Mouse (Mus musculus): ENCODE results near the gene Susd5. TPM values are rescaled to one million over a fixed set of nuclear protein-coding genes. Genes with fewer than 3 reads are reported as not detected.
"Not testable (repeated sequence)": the region's sequence is repeated elsewhere in the genome, so short reads cannot be mapped to it uniquely, and the experiment has no call there.

Susd5 gene
- polyA plus RNA-seq, 2 experiments: 15.7 to 29.8 TPM

DNA sequence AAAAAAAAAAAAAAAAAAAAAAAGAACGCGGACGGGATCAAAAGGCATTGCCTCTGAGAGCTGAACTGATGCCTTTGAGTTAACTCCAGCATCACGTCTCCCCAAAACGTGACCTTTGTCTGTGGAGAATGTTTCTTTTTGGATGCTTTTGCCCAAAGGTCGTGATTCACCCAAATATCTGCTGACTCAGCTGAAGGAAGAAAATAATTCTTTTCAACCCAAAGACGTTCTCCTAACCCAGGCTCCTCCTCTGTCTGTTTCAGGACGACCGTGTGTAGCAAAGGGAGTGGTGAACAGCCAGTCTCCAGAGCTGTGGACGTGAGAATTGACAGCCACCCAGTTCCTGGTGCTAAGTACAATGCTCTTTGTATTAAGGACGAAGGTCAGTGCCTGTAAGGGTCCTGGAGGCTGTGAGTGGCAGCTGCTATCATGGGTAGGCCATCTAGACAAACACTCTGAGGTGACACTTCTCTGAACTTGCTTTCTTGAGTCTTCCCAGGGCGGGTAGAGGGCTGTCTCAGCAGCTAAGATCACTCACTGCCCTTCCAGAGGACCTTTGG is 11.6 kb downstream of the Susd5 start:
- H3K9ac ChIP-seq (ENCODE audit: low read depth, low read length, severe bottlenecking): no peak overlapping the region
- 63% methylated on average over 12 of the region's 12 CpGs for WGBS
- H3K27ac ChIP-seq (replicated peaks; ENCODE audit: low read depth, low read length): no peak overlapping the region
- DNase-seq (ENCODE audit: low spot score) (no peak), ATAC-seq (ENCODE audit: low FRiP score, low read depth) (no peak)
- no peak overlapping the region for H3K4me2 ChIP-seq (replicated peaks; ENCODE audit: low read depth, low read length, severe bottlenecking)
- H3K27me3 ChIP-seq (ENCODE audit: control insufficient read depth, insufficient read depth, low read length): no peaks in the 10 kb centered on the region
- H3K4me3 ChIP-seq (replicated peaks; ENCODE audit: low read length): no peak overlapping the region
- no peaks in the 10 kb centered on the region for H3K36me3 ChIP-seq (ENCODE audit: control insufficient read depth, insufficient read depth, low read length)
- no peaks in the 10 kb centered on the region for H3K9me3 ChIP-seq (ENCODE audit: control insufficient read depth, low read length)
- H3K4me1 ChIP-seq (ENCODE audit: control insufficient read depth, insufficient read depth, low read length): no peaks in the 10 kb centered on the region
- no peak for TF ChIP-seq POLR2A (IDR thresholded peaks at IDR 0.05; ENCODE audit: borderline replicate concordance, extremely low read depth, insufficient read depth, insufficient read length)

DNA sequence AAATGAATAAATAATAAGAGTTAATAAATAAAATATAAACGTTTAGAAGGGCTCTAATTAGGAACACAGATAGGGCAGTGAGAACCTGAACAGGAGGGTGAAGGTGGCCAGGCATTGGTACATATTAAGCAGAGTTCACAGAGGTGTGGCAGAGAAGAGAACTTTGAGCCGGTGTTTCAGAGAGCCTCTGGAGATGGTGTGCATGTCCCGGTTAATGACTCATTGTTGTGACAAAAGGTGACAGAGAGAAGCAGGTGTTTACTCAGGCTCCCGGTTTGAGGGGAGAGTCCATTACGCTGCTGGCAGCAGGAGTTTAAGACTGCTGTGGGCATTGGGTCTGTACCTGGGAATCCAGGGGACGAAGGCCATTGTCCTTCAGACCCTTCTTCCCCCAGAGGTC is 12.4 kb downstream of the Susd5 start:
- Histone ChIP-seq H3K9ac (ENCODE audit: low read depth, low read length, severe bottlenecking) (no peak overlapping the region), H3K27me3 (ENCODE audit: control insufficient read depth, insufficient read depth, low read length) (no peaks in the 10 kb centered on the region), H3K27ac (replicated peaks; ENCODE audit: low read depth, low read length) (no peak overlapping the region), H3K4me1 (ENCODE audit: control insufficient read depth, insufficient read depth, low read length) (no peaks in the 10 kb centered on the region), H3K4me2 (replicated peaks; ENCODE audit: low read depth, low read length, severe bottlenecking) (no peak overlapping the region), H3K4me3 (replicated peaks; ENCODE audit: low read length) (no peak overlapping the region), H3K36me3 (ENCODE audit: control insufficient read depth, insufficient read depth, low read length) (no peaks in the 10 kb centered on the region), H3K9me3 (ENCODE audit: control insufficient read depth, low read length) (no peaks in the 10 kb centered on the region)
- ATAC-seq (ENCODE audit: low FRiP score, low read depth) (no peak), DNase-seq (ENCODE audit: low spot score) (no peak)
- TF ChIP-seq POLR2A (IDR thresholded peaks at IDR 0.05; ENCODE audit: borderline replicate concordance, extremely low read depth, insufficient read depth, insufficient read length): no peak
- 64% methylated on average over 6 of the region's 6 CpGs for WGBS

DNA sequence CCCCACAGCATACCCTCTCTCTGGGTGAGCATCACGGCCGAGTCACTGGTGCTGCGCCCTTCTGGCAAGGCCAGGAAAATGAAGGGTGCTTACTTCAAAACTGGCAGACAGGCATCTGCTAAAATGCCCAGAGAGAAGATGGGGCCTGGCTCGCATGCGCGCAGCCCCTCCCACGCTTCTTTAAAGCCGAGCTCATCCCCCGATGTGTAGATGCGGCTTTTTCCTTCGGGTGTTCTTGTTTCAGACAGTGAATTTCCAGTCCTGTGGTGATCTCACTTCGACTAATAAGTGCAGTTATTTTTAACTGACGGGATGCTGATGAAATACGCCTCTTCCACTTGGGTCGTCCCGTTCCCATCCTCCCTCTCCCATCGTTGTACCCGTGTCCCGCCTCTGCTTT is 16.7 kb downstream of the Susd5 start:
- 81% methylated on average over 19 of the region's 19 CpGs for WGBS
- Histone ChIP-seq H3K4me1 (ENCODE audit: control insufficient read depth, insufficient read depth, low read length) (no peaks in the 10 kb centered on the region), H3K9me3 (ENCODE audit: control insufficient read depth, low read length) (no peaks in the 10 kb centered on the region), H3K4me2 (replicated peaks; ENCODE audit: low read depth, low read length, severe bottlenecking) (no peak overlapping the region), H3K27me3 (ENCODE audit: control insufficient read depth, insufficient read depth, low read length) (no peaks in the 10 kb centered on the region), H3K9ac (ENCODE audit: low read depth, low read length, severe bottlenecking) (no peak overlapping the region), H3K27ac (replicated peaks; ENCODE audit: low read depth, low read length) (no peak overlapping the region), H3K36me3 (ENCODE audit: control insufficient read depth, insufficient read depth, low read length) (no peaks in the 10 kb centered on the region), H3K4me3 (replicated peaks; ENCODE audit: low read length) (no peak overlapping the region)
- TF ChIP-seq POLR2A (IDR thresholded peaks at IDR 0.05; ENCODE audit: borderline replicate concordance, extremely low read depth, insufficient read depth, insufficient read length): no peak
- DNase-seq (ENCODE audit: low spot score): no peak
- ATAC-seq (ENCODE audit: low FRiP score, low read depth): no peak

DNA sequence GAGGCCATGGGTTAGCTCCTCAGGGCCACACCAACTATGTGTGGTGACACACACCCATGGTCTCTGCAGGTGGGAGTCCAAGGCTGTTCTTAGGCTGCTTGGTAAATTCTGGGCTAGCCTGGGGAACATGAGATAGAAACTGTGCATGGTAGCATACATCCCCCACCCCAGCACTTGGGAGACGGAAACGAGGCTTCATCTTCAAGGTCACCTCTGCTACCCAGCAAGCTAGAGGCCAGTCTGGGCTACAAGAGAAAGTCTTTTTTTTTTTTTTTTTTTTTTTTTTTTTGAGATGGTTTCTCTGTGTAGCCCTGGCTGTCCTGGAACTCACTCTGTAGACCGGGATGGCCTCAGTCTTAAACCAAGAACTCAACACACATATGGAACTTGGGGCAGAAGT is 29.5 kb downstream of the Susd5 start:
- DNase-seq (ENCODE audit: low spot score) (no peak), ATAC-seq (ENCODE audit: low FRiP score, low read depth) (no peak)
- no peaks in the 10 kb centered on the region for H3K36me3 ChIP-seq (ENCODE audit: control insufficient read depth, insufficient read depth, low read length)
- no peaks in the 10 kb centered on the region for H3K27me3 ChIP-seq (ENCODE audit: control insufficient read depth, insufficient read depth, low read length)
- no peaks in the 10 kb centered on the region for H3K4me1 ChIP-seq (ENCODE audit: control insufficient read depth, insufficient read depth, low read length)
- H3K4me3 ChIP-seq (replicated peaks; ENCODE audit: low read length): no peak overlapping the region
- no peak for TF ChIP-seq POLR2A (IDR thresholded peaks at IDR 0.05; ENCODE audit: borderline replicate concordance, extremely low read depth, insufficient read depth, insufficient read length)
- no peak overlapping the region for H3K9ac ChIP-seq (ENCODE audit: low read depth, low read length, severe bottlenecking)
- no peak overlapping the region for H3K27ac ChIP-seq (replicated peaks; ENCODE audit: low read depth, low read length)
- 79% methylated on average over 3 of the region's 3 CpGs for WGBS
- no peaks in the 10 kb centered on the region for H3K9me3 ChIP-seq (ENCODE audit: control insufficient read depth, low read length)
- no peak overlapping the region for H3K4me2 ChIP-seq (replicated peaks; ENCODE audit: low read depth, low read length, severe bottlenecking)

DNA sequence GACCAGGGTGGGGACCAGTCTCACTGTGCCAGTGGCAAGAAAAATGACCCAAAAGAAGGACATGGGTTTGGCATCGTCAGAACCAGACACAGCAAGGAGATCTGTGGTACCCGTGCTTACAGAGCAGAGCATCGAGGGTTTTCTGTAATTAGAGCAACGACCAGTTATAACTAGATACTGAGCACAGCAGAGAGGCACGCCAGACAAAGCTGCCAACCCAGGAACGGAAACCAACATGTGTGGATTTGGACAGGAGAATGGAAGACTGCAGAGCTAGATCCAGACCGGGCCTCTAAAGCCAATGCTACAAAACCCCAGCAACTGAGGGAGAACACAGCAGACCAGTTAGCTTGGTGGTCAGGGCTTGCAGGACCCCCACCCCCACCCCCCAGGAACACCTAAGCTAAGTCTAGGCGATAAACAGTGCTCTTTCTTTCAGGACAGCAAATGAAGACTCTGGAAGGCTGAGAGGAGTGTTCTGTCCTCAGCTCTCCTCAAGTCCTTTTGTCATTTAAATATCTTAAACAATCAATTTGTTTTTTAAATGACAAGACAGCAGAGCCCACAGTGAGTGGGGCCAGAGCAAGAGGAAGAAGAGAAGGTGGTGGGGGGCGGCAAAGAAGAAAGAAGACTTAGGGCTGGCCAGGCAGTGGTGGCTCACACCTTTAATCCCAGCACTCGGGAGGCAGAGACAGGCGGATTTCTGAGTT is 30.3 kb downstream of the Susd5 start:
- no peak overlapping the region for H3K9ac ChIP-seq (ENCODE audit: low read depth, low read length, severe bottlenecking)
- no peak for DNase-seq (ENCODE audit: low spot score)
- no peaks in the 10 kb centered on the region for H3K4me1 ChIP-seq (ENCODE audit: control insufficient read depth, insufficient read depth, low read length)
- no peak for TF ChIP-seq POLR2A (IDR thresholded peaks at IDR 0.05; ENCODE audit: borderline replicate concordance, extremely low read depth, insufficient read depth, insufficient read length)
- H3K27ac ChIP-seq (replicated peaks; ENCODE audit: low read depth, low read length): no peak overlapping the region
- 75% methylated on average over 11 of the region's 11 CpGs for WGBS
- ATAC-seq (ENCODE audit: low FRiP score, low read depth): no peak
- no peaks in the 10 kb centered on the region for H3K9me3 ChIP-seq (ENCODE audit: control insufficient read depth, low read length)
- H3K4me2 ChIP-seq (replicated peaks; ENCODE audit: low read depth, low read length, severe bottlenecking): no peak overlapping the region
- H3K27me3 ChIP-seq (ENCODE audit: control insufficient read depth, insufficient read depth, low read length): no peaks in the 10 kb centered on the region
- no peaks in the 10 kb centered on the region for H3K36me3 ChIP-seq (ENCODE audit: control insufficient read depth, insufficient read depth, low read length)
- no peak overlapping the region for H3K4me3 ChIP-seq (replicated peaks; ENCODE audit: low read length)

DNA sequence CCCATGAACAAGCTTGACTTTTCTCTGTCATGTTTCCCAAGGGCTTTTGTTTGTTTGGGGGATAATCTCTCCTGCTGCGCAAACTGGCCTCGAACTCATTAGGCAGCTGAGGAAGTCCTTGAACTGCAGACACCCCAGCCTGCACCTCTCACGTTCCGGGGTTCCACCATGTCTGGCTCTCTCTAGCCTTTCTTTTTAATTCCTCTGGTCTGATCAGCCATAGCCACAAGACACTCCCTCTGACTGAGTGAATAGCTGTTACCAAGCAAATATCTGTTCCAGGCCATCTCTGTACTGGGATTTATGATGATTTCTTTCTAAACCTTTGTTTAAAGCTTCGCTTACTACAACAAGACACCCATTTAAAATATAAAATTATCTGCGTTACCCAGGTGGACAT is 31.9 kb downstream of the Susd5 start:
- H3K27me3 ChIP-seq (ENCODE audit: control insufficient read depth, insufficient read depth, low read length); H3K4me1 ChIP-seq (ENCODE audit: control insufficient read depth, insufficient read depth, low read length); H3K9ac ChIP-seq (ENCODE audit: low read depth, low read length, severe bottlenecking); H3K36me3 ChIP-seq (ENCODE audit: control insufficient read depth, insufficient read depth, low read length); DNase-seq (ENCODE audit: low spot score); H3K27ac ChIP-seq (replicated peaks; ENCODE audit: low read depth, low read length); H3K4me3 ChIP-seq (replicated peaks; ENCODE audit: low read length); H3K4me2 ChIP-seq (replicated peaks; ENCODE audit: low read depth, low read length, severe bottlenecking); ATAC-seq (ENCODE audit: low FRiP score, low read depth); H3K9me3 ChIP-seq (ENCODE audit: control insufficient read depth, low read length): not testable (repeated sequence)
- WGBS: 89% methylated on average over 6 of the region's 6 CpGs

DNA sequence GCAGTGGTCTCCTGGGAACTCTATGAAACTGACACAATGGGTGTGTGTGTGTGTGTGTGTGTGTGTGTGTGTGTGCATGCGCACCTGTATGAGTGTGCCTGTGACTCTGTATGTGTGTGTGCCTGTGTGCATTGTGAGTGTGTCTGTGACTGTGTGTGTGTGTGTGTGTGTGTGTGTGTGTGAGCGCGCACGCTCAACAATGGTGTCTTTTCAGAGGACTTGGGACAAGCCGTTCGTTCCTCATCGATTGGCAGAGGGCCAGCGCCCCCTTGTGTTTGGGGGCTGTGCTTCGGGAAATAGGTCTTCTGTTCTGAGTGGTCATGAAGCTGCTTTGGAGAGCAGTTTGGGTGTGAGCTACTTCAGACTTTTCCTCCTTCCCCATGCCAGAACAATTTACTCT is 35.2 kb downstream of the Susd5 start:
- 18% methylated on average over 9 of the region's 9 CpGs for WGBS
- DNase-seq (ENCODE audit: low spot score): not testable (repeated sequence)

More for the DNA sequence above, 35.2 kb downstream of the Susd5 start:
- not testable (repeated sequence) for H3K9ac ChIP-seq (ENCODE audit: low read depth, low read length, severe bottlenecking); H3K27me3 ChIP-seq (ENCODE audit: control insufficient read depth, insufficient read depth, low read length); H3K36me3 ChIP-seq (ENCODE audit: control insufficient read depth, insufficient read depth, low read length); H3K4me3 ChIP-seq (replicated peaks; ENCODE audit: low read length); ATAC-seq (ENCODE audit: low FRiP score, low read depth); H3K4me2 ChIP-seq (replicated peaks; ENCODE audit: low read depth, low read length, severe bottlenecking); H3K27ac ChIP-seq (replicated peaks; ENCODE audit: low read depth, low read length); H3K4me1 ChIP-seq (ENCODE audit: control insufficient read depth, insufficient read depth, low read length); H3K9me3 ChIP-seq (ENCODE audit: control insufficient read depth, low read length)

Data from limb, embryonic 14.5 days (tissue).